Mouse (Mus musculus) liver, postnatal 0 days (tissue): ENCODE measurements around the gene Dppa3.

Source experiments
- CTCF ChIP-seq: sonication (generic); IDR thresholded peaks from 2 replicates; pipeline ENCODE4 v1.5.1; 2016; ENCODE audit warnings: antibody characterized with exemption, low read depth
- EP300 ChIP-seq: IDR thresholded peaks from 2 replicates; pipeline ENCODE4 v1.6.1; 2016; ENCODE audit warnings: antibody characterized with exemption, low read depth, mild to moderate bottlenecking

- no peak for TF ChIP-seq CTCF
- no peak for TF ChIP-seq EP300
Observed at GRCm38 (mm10) chr6:122609771-122610170, 16.4 kb upstream of the Dppa3 start, which contains the start of gene Gdf3.
